Mouse (Mus musculus) stomach, embryonic 14.5 days (tissue): ENCODE measurements around the gene Vmn1r54. TPM values are rescaled to one million over a fixed set of nuclear protein-coding genes. Genes with fewer than 3 reads are reported as not detected.

Experiments used
- ATAC-seq: fragments of 200-750 bp; cut with Nextera tagmentation; 2 replicates; pipeline ENCODE4 v1.8.0; 2017; ENCODE audit warnings: low read depth, moderate TSS enrichment; ENCODE audit not compliant: insufficient number of reproducible peaks, insufficient read depth, low FRiP score
- H3K27ac ChIP-seq: fragments of 300-500 bp; sonication (generic); 2 replicates; pipeline ENCODE4 v1.5.1; 2014; ENCODE audit warnings: mild to moderate bottlenecking, low read length, moderate library complexity, mixed read lengths
- H3K27me3 ChIP-seq: fragments of 300-500 bp; sonication (generic); 2 replicates; pipeline ENCODE4 v1.6.1; 2014; ENCODE audit warnings: low read length, control low read depth, mixed read lengths; ENCODE audit not compliant: control insufficient read depth, insufficient read depth
- H3K36me3 ChIP-seq: fragments of 300-500 bp; sonication (generic); 2 replicates; pipeline ENCODE4 v1.6.1; 2014; ENCODE audit warnings: mild to moderate bottlenecking, control low read depth, low read length, moderate library complexity, mixed read lengths; ENCODE audit not compliant: control insufficient read depth, insufficient read depth
- H3K4me1 ChIP-seq: fragments of 300-500 bp; sonication (generic); 2 replicates; pipeline ENCODE4 v1.6.1; 2014; ENCODE audit warnings: low read length, control low read depth, mixed read lengths; ENCODE audit not compliant: control insufficient read depth, insufficient read depth
- H3K4me2 ChIP-seq: fragments of 300-500 bp; sonication (generic); replicated peaks from 2 replicates; pipeline ENCODE4 v1.6.1; 2014; ENCODE audit warnings: low read depth, low read length, control low read depth
- H3K4me3 ChIP-seq: fragments of 300-500 bp; sonication (generic); 2 replicates; pipeline ENCODE4 v1.5.1; 2014; ENCODE audit warnings: low read depth, low read length, control low read depth
- H3K9ac ChIP-seq: fragments of 300-500 bp; sonication (generic); replicated peaks from 2 replicates; pipeline ENCODE4 v1.6.1; 2014; ENCODE audit warnings: low read depth, mild to moderate bottlenecking, control low read depth, low read length, moderate library complexity, mixed read lengths
- H3K9me3 ChIP-seq: fragments of 300-500 bp; sonication (generic); 2 replicates; pipeline ENCODE4 v1.6.1; 2016; ENCODE audit warnings: low read depth, low read length, control low read depth; ENCODE audit not compliant: control insufficient read depth
- WGBS: fragments of 180-500 bp; shearing (Covaris S2); extraction: QIAGEN DNeasy Blood & Tissue Kit; methylation state at CpG from one replicate; pipeline ENCODE4 v1.1.7; 2014; 5-methylcytosine and 5-hydroxymethylcytosine counted together
- polyA plus RNA-seq: library from polyadenylated mRNA; unstranded; fragments of >200 nt; fragmentation: Nextera tagmentation; extraction: Ambion mirVana; gene quantifications from 2 replicates; pipeline ENCODE4 v1.2.1, GENCODE M21; 2014

The Vmn1r54 gene
- polyA plus RNA-seq, 1 experiment from 2014 or later = not detected

DNA sequence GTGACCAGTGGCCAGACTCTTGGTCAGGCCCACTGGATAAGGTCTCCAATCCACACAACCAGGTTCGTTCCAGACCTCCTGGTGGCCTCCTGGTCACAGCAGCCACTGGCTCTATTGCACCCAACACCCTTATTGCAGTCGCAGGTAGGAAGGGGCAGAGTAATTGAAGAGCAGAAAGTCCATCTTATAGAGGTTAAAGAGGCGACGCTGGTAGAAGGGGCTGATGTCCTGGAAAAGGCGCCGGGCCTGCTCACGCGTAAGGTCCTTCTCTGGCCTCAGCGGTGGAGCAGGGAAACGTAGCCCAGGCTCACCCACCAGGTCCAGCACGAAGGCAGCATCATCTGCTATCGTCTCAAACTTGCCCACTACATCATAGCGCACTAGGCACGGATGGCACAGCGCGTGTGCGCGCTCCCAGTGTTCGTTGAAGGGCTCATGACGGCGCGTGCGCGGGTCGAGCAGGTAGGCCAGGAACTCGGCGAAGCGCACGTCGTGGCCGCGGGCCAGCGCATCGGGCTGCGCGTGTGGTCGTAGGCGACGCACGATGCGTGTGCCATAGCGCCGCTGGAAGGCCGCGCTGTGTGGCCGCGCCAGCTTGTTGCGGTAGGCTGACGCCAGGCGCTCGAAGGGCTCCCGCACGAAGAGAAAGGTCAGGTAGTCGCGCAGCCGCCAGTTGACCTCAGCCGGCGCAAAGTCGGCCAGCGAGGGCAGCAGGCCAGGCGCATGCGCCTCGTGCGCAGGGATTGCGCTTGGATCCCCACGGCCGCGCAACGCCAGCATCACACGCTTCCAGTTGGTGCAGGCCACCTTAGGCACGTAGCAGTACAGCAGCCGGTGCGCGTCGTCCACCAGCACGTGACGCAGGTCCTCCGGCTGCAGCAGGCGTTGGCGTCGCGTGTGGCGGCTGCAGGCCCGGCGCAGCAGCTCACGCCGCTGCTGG is 63.0 kb downstream of the Vmn1r54 start:
- Histone ChIP-seq H3K4me1 (no peaks in the 10 kb centered on the region), H3K9me3 (no peaks in the 10 kb centered on the region; the same call in 1 of the 2 replicates), H3K4me2 (no peak overlapping the region), H3K27ac (no peak overlapping the region), H3K36me3 (no peaks in the 10 kb centered on the region), H3K9ac (no peak overlapping the region), H3K4me3 (no peak overlapping the region), H3K27me3 (no peaks in the 10 kb centered on the region)
- WGBS = 81% methylated on average over 87 of the region's 87 CpGs
- ATAC-seq = no peak

DNA sequence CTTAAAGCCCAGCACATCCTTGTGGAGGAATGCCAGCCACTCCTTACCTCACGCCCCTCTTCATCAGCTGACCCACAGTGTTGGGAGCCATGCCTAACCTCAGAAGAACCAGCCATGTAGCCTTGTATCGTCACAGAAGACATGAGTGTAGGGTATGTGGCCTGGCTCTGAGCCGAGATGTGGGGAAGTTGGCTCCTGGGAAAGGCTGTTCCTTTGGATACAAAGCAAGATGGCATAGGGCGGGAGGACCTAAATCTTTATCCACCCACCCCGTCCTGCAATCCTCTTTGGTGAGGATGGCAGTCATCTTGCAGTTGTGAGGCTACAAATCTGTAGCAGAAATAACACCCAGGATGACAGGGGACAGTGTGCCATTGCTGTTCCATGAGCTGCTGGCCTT is 69.9 kb downstream of the Vmn1r54 start:
- no peak overlapping the region for H3K9ac ChIP-seq
- no peaks in the 10 kb centered on the region for H3K9me3 ChIP-seq
- no peaks in the 10 kb centered on the region for H3K4me1 ChIP-seq
- H3K36me3 ChIP-seq = no peaks in the 10 kb centered on the region
- ATAC-seq = no peak
- H3K27me3 ChIP-seq = no peaks in the 10 kb centered on the region
- WGBS = 87% methylated on average over 5 of the region's 5 CpGs
- H3K4me2 ChIP-seq = no peak overlapping the region
- no peak overlapping the region for H3K27ac ChIP-seq
- H3K4me3 ChIP-seq = no peak overlapping the region

DNA sequence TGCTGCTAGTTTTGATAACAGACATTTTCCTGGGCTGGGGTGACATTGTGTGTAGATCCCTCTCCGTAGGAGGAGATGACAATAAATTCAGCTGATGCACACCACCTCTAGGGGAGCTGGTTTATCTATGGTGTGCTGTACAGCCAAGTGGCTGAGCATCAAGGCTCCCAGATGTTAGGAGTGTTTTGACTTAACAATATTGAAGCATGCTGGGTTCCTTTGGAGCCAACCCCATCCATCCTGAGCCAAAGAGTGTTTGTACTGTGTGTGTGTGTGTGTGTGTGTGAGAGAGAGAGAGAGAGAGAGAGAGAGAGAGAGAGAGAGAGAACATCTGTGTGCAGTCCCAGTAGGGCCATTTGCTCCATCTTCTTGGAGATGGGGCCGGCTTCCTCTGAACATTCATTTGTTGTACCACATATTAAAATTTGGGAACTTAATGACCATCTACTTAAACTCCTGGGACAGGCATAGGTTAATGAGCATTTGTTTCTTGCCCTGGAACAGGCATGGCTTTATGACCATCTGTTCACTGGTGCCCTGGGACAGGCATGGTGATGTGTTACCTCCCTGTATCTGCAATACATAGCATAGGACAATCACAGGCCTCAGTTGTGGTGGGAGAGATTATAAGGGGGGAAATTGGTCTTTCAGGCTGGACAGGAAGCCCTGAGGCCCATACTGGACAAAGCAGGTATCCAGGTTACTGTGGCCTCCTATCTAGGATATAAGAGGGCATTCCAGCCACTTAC is 71.6 kb downstream of the Vmn1r54 start:
- Histone ChIP-seq H3K4me1 (no peaks in the 10 kb centered on the region), H3K9ac (no peak overlapping the region), H3K4me3 (no peak overlapping the region), H3K9me3 (no peaks in the 10 kb centered on the region), H3K27me3 (no peaks in the 10 kb centered on the region), H3K4me2 (no peak overlapping the region), H3K36me3 (no peaks in the 10 kb centered on the region), H3K27ac (no peak overlapping the region)
- no peak for ATAC-seq
- 76% methylated on average over 2 of the region's 2 CpGs for WGBS

DNA sequence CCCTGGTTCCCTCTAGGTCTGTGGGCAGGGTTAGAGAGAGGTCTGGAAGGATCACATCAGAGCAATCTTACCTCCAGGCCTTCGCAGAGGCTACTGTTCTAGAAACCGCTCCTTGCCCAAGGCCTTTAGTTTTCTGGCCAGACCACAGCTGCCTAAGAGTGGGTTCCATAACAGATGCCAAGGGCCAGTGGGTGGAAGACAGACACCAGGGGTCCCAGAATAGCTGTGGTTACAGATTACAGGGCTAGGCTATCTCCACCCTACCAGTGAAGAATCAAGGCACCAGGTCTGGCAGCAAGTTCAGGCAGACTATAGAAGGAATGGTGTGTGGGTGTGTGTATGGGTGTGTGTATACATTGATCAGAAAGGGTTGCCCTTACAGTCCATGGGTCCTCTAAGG is 72.9 kb downstream of the Vmn1r54 start:
- ATAC-seq = no peak
- WGBS = 98% methylated on average over 2 of the region's 2 CpGs
- no peak overlapping the region for H3K27ac ChIP-seq
- H3K4me1 ChIP-seq = no peaks in the 10 kb centered on the region
- no peak overlapping the region for H3K4me2 ChIP-seq
- no peak overlapping the region for H3K4me3 ChIP-seq
- no peak overlapping the region for H3K9ac ChIP-seq
- H3K9me3 ChIP-seq = no peaks in the 10 kb centered on the region
- H3K36me3 ChIP-seq = no peaks in the 10 kb centered on the region
- H3K27me3 ChIP-seq = no peaks in the 10 kb centered on the region

DNA sequence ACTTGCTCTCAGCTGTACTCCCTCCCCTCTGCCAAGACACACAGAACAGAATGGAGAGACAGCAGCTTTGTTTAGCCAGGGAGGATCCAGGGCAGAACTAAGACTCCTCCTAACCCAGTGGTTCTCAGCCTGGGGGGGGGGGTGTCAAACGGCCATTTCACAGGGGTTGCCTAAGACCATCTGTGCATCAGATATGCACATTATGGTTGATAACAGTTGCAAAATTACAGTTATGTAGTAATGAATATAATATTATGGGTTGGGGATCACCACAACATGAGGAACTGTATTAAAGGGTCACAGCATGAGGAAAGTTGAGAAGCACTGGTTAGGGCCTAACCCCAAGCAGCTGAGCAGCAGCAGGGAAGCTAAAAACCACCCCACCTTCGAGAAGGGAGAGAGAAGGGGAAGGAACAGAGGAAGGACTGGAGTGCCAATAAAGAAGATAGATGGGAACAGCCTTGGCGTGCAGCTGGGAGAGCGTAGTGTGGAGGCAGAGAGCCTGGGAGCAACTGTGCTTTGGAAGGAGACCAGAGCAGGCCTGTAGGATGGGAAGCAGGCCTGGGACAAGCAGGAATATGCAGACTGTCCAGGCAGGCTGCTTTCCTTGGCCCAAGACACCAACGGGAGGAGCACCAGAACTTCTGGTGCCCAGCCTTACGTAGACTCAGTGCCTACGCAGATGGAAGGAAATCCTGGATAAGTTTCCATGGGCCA is 73.5 kb downstream of the Vmn1r54 start:
- Histone ChIP-seq H3K9ac (no peak overlapping the region), H3K4me3 (no peak overlapping the region), H3K4me1 (no peaks in the 10 kb centered on the region), H3K36me3 (no peaks in the 10 kb centered on the region), H3K4me2 (no peak overlapping the region), H3K27ac (no peak overlapping the region), H3K27me3 (no peaks in the 10 kb centered on the region), H3K9me3 (no peaks in the 10 kb centered on the region)
- no peak for ATAC-seq
- 65% methylated on average over 7 of the region's 7 CpGs for WGBS

DNA sequence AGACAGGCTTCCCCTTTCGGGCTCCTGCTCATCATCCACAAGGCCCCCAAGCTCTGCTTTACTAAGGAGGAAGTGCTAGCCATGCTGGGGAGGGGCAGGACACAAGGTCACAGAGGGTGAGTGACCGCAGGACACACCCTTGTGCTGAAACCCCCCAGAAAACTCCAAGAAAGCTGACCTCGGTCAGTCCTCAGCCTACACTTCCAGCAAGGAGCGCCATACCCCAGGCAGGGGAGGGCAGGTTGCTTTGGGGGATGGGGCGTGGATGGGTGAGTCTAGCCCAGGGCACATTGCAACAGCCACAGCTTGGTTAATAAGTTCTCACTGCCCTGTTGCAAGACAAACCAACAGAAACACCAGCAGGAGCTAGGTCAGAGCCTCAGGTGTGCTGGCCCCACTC is 74.3 kb downstream of the Vmn1r54 start:
- H3K9me3 ChIP-seq = no peaks in the 10 kb centered on the region
- WGBS = 75% methylated on average over 5 of the region's 5 CpGs
- no peaks in the 10 kb centered on the region for H3K27me3 ChIP-seq
- H3K27ac ChIP-seq = no peak overlapping the region
- H3K4me1 ChIP-seq = no peaks in the 10 kb centered on the region
- no peak for ATAC-seq
- no peak overlapping the region for H3K4me3 ChIP-seq
- no peaks in the 10 kb centered on the region for H3K36me3 ChIP-seq
- no peak overlapping the region for H3K9ac ChIP-seq
- H3K4me2 ChIP-seq = no peak overlapping the region

Other genes starting within 250 kb of the Vmn1r54 start
- gene Vmn1r47, start 230.2 kb upstream of the Vmn1r54 start, polyA plus RNA-seq = not detected in 2 replicates
- not detected in 2 replicates for gene Vmn1r48, start 209.5 kb upstream of the Vmn1r54 start, polyA plus RNA-seq
- gene Vmn1r49, start 167.8 kb upstream of the Vmn1r54 start, polyA plus RNA-seq = not detected in 2 replicates
- not detected in 2 replicates for gene Vmn1r50, start 144.9 kb upstream of the Vmn1r54 start, polyA plus RNA-seq
- 0.10 TPM in 1 of 2 replicates, not detected in the other for gene Vmn1r51, start 123.7 kb upstream of the Vmn1r54 start, polyA plus RNA-seq
- not detected in 2 replicates for gene Vmn1r52, start 71.5 kb upstream of the Vmn1r54 start, polyA plus RNA-seq
- gene V1ra8, start 43.5 kb upstream of the Vmn1r54 start, polyA plus RNA-seq = not detected in 2 replicates
- not detected in 2 replicates for gene Vmn1r53, start 21.9 kb upstream of the Vmn1r54 start, polyA plus RNA-seq
- not detected in 2 replicates for gene BC048671, start 54.9 kb downstream of the Vmn1r54 start, polyA plus RNA-seq
- 0.25 and 0.39 TPM in 2 replicates for gene Chst13, start 78.9 kb downstream of the Vmn1r54 start, polyA plus RNA-seq
- gene Uroc1, start 87.0 kb downstream of the Vmn1r54 start, polyA plus RNA-seq = not detected in 2 replicates
- gene Zxdc, start 123.2 kb downstream of the Vmn1r54 start, polyA plus RNA-seq = 10.4 and 10.8 TPM in 2 replicates
- 0.61 and 0.71 TPM in 2 replicates for gene Cfap100, start 182.5 kb downstream of the Vmn1r54 start, polyA plus RNA-seq
- gene Klf15, start 216.3 kb downstream of the Vmn1r54 start, polyA plus RNA-seq = 3.8 and 4.8 TPM in 2 replicates
- 2.5 and 4.3 TPM in 2 replicates for gene Aldh1l1, start 240.1 kb downstream of the Vmn1r54 start, polyA plus RNA-seq